Mouse (Mus musculus) ES-E14 (cell line): Measurements from ENCODE around the gene Prickle2. TPM values are rescaled to one million over a fixed set of nuclear protein-coding genes. Genes with fewer than 3 reads are reported as not detected.

Experiments
- DNase-seq: peaks from one replicate; pipeline ENCODE4 v3.0.0-alpha.2; 2013; ENCODE audit warnings: low read depth, low spot score
- H3K27ac ChIP-seq: 2 replicates; pipeline ENCODE4 v1.5.1; 2012; ENCODE audit warnings: low read depth, mild to moderate bottlenecking, low read length, moderate library complexity, mixed read lengths; ENCODE audit not compliant: poor library complexity, insufficient read depth, severe bottlenecking
- H3K36me3 ChIP-seq: 2 replicates; pipeline ENCODE4 v1.6.1; 2012; ENCODE audit warnings: mild to moderate bottlenecking, low read length, moderate library complexity, mixed read lengths; ENCODE audit not compliant: control insufficient read depth, poor library complexity, insufficient read depth, severe bottlenecking
- H3K4me1 ChIP-seq, 2 experiments: fragments of 150-350 bp in 1 of 2; sonication (generic) in 1 of 2; 2 replicates each; pipeline ENCODE4 v1.6.1; 2012; ENCODE audit warnings: low read length in 2 of 2, mild to moderate bottlenecking in 1 of 2, mixed read lengths in 1 of 2; ENCODE audit not compliant: control insufficient read depth in 2 of 2, insufficient read depth in 2 of 2, poor library complexity in 1 of 2
- H3K4me3 ChIP-seq, 2 experiments: fragments of 150-350 bp in 1 of 2; sonication (generic) in 1 of 2; 2 replicates each; pipeline ENCODE4 v1.5.1; 2012; ENCODE audit warnings: low read length in 2 of 2, low read depth in 1 of 2, mild to moderate bottlenecking in 1 of 2, mixed read lengths in 1 of 2; ENCODE audit not compliant: insufficient read depth in 1 of 2, poor library complexity in 1 of 2, severe bottlenecking in 1 of 2
- H3K9ac ChIP-seq: 2 replicates; pipeline ENCODE4 v1.6.1; 2012; ENCODE audit warnings: low read depth, mild to moderate bottlenecking, low read length, mixed read lengths; ENCODE audit not compliant: poor library complexity, insufficient read depth, severe bottlenecking
- H3K9me3 ChIP-seq: fragments of 150-350 bp; sonication (generic); 2 replicates; pipeline ENCODE4 v1.6.1; 2012; ENCODE audit warnings: low read depth, mild to moderate bottlenecking, low read length; ENCODE audit not compliant: control insufficient read depth, insufficient read depth
- CHD2 ChIP-seq: IDR thresholded peaks from 2 replicates; pipeline ENCODE4 v1.6.1; 2014; ENCODE audit warnings: mild to moderate bottlenecking, low read depth, low read length, inconsistent platforms
- HCFC1 ChIP-seq: IDR thresholded peaks from 2 replicates; pipeline ENCODE4 v1.6.1; 2012; ENCODE audit warnings: low read length, inconsistent platforms, borderline replicate concordance; ENCODE audit not compliant: insufficient read depth
- MAFK ChIP-seq: IDR thresholded peaks from 2 replicates; pipeline ENCODE4 v1.6.1; 2014; ENCODE audit warnings: mild to moderate bottlenecking, low read depth, low read length, inconsistent platforms; ENCODE audit not compliant: insufficient read depth
- ZC3H11A ChIP-seq: IDR thresholded peaks from 2 replicates; pipeline ENCODE4 v1.6.1; 2012; ENCODE audit warnings: low read depth, mild to moderate bottlenecking, inconsistent platforms, low read length, borderline replicate concordance
- ZNF384 ChIP-seq: IDR thresholded peaks from 2 replicates; pipeline ENCODE4 v1.6.1; 2012; ENCODE audit warnings: low read depth, low read length, inconsistent platforms
- in situ Hi-C, 2 experiments: fragments of 600-800 bp; cut with MboI; formaldehyde crosslinking; loops; one replicate each; pipeline ENCODE4 v1.15.1; 2025; ENCODE audit warnings: low sequenced_read_pairs in 2 of 2, inconsistent platforms in 1 of 2; ENCODE audit not compliant: unreplicated experiment in 2 of 2
- total RNA-seq: library from RNA; depleted of rRNA; stranded (reverse); fragments of 300-350 nt; gene quantifications from 2 replicates; pipeline ENCODE4 v1.2.3, GENCODE M21; 2012; rRNA removed

Prickle2 gene
- total RNA-seq, result 1.2 and 1.3 TPM in 2 replicates

DNA sequence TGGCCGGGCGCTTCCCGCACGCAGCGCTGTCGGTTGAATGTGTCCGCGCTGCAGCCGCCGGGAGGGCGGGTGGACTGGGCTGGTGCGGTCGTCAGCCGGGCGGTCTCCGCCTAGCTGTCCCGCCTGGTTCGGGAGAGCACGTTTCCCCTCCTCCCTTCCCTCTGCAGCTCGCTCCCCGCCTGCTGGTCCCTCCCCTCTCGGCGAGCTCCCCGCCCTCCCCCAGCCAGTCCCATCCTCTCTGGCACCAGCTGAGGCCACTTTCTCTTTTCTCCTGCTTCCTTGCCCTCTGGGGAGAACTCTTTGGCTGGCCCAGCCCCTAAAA lies at the start of gene Prickle2:
Prickle2 (minus strand) TSS at position 11 of the 322 bp plus-strand sequence.
- H3K9ac ChIP-seq, result peak within 1 kb of the TSS; percentile 67; the same call in 1 of the 2 replicates
- in situ Hi-C loops, result no loop called here
- H3K9me3 ChIP-seq, result no peaks in the 10 kb centered on the region
- peak within 1 kb of the TSS; percentile 83 to 87 for H3K4me3 ChIP-seq
- DNase-seq, result peak; percentile 29
- no peaks in the 10 kb centered on the region for H3K36me3 ChIP-seq
- TF ChIP-seq ZC3H11A, result no peak
- no peak for TF ChIP-seq CHD2
- no peaks in the 10 kb centered on the region for H3K4me1 ChIP-seq
- no peak within 1 kb of the TSS for H3K27ac ChIP-seq

DNA sequence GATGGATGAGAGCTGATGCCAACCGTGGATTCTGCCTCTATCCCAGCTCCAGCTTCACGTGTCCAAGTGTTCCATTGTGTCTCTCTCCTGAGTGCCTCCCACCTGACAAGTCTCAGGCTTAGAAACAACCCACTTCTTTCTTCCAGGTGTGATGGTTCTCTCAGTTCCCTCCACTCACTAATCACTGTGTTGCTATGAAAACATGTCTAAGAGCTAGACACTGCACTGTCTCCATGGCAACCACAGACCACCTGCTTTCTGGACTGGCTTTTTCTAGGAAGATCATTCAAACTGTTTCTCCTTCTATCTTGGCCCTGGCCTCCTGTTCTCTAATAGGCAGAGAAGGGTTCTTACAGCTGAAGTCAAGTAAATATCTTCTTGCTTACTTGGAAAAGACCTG lies 46.8 kb upstream of the Prickle2 start:
- DNase-seq, result no peak
- H3K36me3 ChIP-seq, result no peaks in the 10 kb centered on the region
- no peaks in the 10 kb centered on the region for H3K9me3 ChIP-seq
- H3K27ac ChIP-seq, result no peak overlapping the region
- H3K4me1 ChIP-seq, result no peaks in the 10 kb centered on the region
- in situ Hi-C loops, result no loop called here
- TF ChIP-seq ZNF384 (no peak), ZC3H11A (no peak), CHD2 (no peak), MAFK (no peak), HCFC1 (no peak)
- no peak overlapping the region for H3K4me3 ChIP-seq
- no peak overlapping the region for H3K9ac ChIP-seq

DNA sequence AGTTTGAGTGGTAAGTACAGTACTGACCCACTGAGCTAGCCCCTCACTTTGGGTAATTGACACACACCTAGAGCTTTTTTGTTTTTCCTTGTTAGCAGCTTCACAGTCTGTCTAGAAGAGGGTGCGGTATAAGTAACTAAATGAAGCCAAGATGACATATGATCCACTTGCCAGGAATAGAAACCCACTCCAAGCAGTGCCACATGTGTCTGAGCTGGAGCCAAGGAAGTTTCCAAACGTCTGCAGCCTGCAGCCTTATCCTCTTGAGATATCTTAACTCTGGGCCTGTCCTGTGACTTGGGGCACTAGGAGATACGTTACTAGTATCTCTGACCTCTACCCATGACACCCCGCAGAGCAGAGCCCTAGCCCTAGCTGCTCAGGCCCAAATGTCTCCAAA lies 43.5 kb upstream of the Prickle2 start:
- Histone ChIP-seq H3K4me1 (no peaks in the 10 kb centered on the region), H3K9ac (no peak overlapping the region), H3K4me3 (no peak overlapping the region), H3K9me3 (no peaks in the 10 kb centered on the region), H3K36me3 (no peaks in the 10 kb centered on the region), H3K27ac (no peak overlapping the region)
- DNase-seq, result no peak
- TF ChIP-seq ZNF384 (no peak), ZC3H11A (no peak), CHD2 (no peak), MAFK (no peak), HCFC1 (no peak)
- in situ Hi-C loops, result loop anchor here in 1 of 2 experiments (10.0 kb wide), 1 partner anchor 465 kb away; no protein-coding TSS in a partner anchor

DNA sequence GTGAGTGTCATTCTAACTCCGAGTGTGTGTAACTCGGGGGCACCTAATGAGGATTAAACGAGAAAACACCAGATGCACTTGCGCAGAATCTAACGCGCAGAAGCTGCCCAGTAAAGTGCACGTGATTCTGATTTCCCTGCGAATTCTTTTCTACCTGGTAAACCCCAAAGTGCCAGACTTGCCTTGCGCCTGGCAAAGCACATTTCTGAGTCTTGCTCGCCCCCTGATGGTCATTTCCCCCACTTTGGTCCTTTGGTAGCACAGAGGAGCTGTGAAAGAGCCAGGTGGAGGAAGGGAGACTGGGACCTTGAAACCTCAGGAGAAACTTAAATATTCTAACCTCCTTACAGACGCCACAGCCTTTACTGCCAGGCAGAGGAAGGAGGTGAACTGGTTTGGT lies 37.6 kb upstream of the Prickle2 start:
- H3K9me3 ChIP-seq, result no peaks in the 10 kb centered on the region
- H3K9ac ChIP-seq, result no peak overlapping the region
- peak overlapping the region; percentile 18 to 53; a peak in 2 of 4 replicates for H3K4me3 ChIP-seq
- H3K27ac ChIP-seq, result no peak overlapping the region
- no peaks in the 10 kb centered on the region for H3K36me3 ChIP-seq
- in situ Hi-C loops, result loop anchor here in 1 of 2 experiments (10.0 kb wide), 1 partner anchor 459 kb away; no protein-coding TSS in a partner anchor
- no peak for TF ChIP-seq CHD2
- no peak for TF ChIP-seq MAFK
- TF ChIP-seq ZC3H11A, result peak; percentile 67; the same call in 1 of the 2 replicates
- no peak for TF ChIP-seq HCFC1
- TF ChIP-seq ZNF384, result no peak
- peak; percentile 53 for DNase-seq
- peaks cover 0 to 2% of the 10 kb centered on the region in 2 experiments; a peak in 1 of 4 replicates for H3K4me1 ChIP-seq

DNA sequence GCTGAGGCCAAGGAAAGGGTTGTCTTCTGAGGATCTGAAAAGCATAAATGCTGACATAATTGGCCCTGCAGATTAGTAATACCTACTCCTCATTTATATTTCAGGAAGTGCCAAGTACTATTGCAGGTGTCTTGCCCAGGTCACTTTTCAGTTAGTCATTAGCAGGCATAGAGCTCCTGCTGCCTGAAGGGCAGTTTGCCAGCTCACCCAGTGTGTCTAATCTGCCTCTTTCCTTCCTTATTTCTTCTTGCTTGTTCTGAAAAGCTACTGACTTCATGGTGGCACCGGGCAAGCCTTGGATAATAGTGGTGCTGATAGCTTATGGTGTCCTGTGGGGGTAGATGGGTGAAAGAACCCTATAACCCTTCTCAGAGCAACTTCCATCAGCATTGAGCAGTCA lies 31.2 kb upstream of the Prickle2 start:
- no peak overlapping the region for H3K27ac ChIP-seq
- no peak for TF ChIP-seq MAFK
- no peak for TF ChIP-seq ZNF384
- no peak for TF ChIP-seq ZC3H11A
- TF ChIP-seq HCFC1, result no peak
- no peak for TF ChIP-seq CHD2
- no peaks in the 10 kb centered on the region for H3K36me3 ChIP-seq
- no peak overlapping the region for H3K9ac ChIP-seq
- in situ Hi-C loops, result no loop called here
- DNase-seq, result no peak
- no peak overlapping the region for H3K4me3 ChIP-seq
- no peaks in the 10 kb centered on the region for H3K9me3 ChIP-seq
- no peaks in the 10 kb centered on the region for H3K4me1 ChIP-seq
